Mouse (Mus musculus) MEL (cell line): ENCODE measurements around the gene Fto. TPM values are rescaled to one million over a fixed set of nuclear protein-coding genes. Genes with fewer than 3 reads are reported as not detected.

ENCODE experiments used
- DNase-seq: peaks from one replicate; pipeline ENCODE4 v3.0.0; 2011; ENCODE audit warnings: low read depth, low spot score
- H3K27ac ChIP-seq: 2 replicates; pipeline ENCODE4 v1.5.1; 2012; ENCODE audit warnings: low read depth, mild to moderate bottlenecking, control low read depth, low read length, moderate library complexity; ENCODE audit not compliant: control insufficient read depth
- H3K27me3 ChIP-seq, 2 experiments: fragments of 150-350 bp in 1 of 2; sonication (generic) in 1 of 2; 2 replicates each; pipeline ENCODE4 v1.6.1; 2012; ENCODE audit warnings: low read length in 2 of 2, mild to moderate bottlenecking in 2 of 2, improper control_type of control experiment in 1 of 2, moderate library complexity in 1 of 2; ENCODE audit not compliant: insufficient read depth in 2 of 2, control insufficient read depth in 1 of 2
- H3K36me3 ChIP-seq, 2 experiments: 2 replicates each; pipeline ENCODE4 v1.6.1; 2012 to 2014; ENCODE audit warnings: low read length in 2 of 2, improper control_type of control experiment in 1 of 2, inconsistent platforms in 1 of 2, mild to moderate bottlenecking in 1 of 2; ENCODE audit not compliant: insufficient read depth in 2 of 2, control insufficient read depth in 1 of 2
- H3K4me1 ChIP-seq, 2 experiments: fragments of 150-350 bp in 1 of 2; sonication (generic) in 1 of 2; 2 replicates each; pipeline ENCODE4 v1.6.1; 2012; ENCODE audit warnings: low read length in 2 of 2, improper control_type of control experiment in 1 of 2, mild to moderate bottlenecking in 1 of 2; ENCODE audit not compliant: insufficient read depth in 2 of 2, control insufficient read depth in 1 of 2
- H3K4me3 ChIP-seq, 2 experiments: fragments of 150-350 bp in 1 of 2; sonication (generic) in 1 of 2; 2 replicates each; pipeline ENCODE4 v1.5.1; 2012; ENCODE audit warnings: low read depth in 2 of 2, low read length in 2 of 2, mild to moderate bottlenecking in 2 of 2, moderate library complexity in 2 of 2, control low read depth in 1 of 2, improper control_type of control experiment in 1 of 2; ENCODE audit not compliant: control insufficient read depth in 1 of 2, insufficient read depth in 1 of 2
- H3K79me2 ChIP-seq: 2 replicates; pipeline ENCODE4 v1.6.1; 2012; ENCODE audit warnings: mild to moderate bottlenecking, low read length, moderate library complexity; ENCODE audit not compliant: control insufficient read depth, poor library complexity, insufficient read depth
- H3K9ac ChIP-seq: 2 replicates; pipeline ENCODE4 v1.6.1; 2012; ENCODE audit warnings: low read depth, mild to moderate bottlenecking, control low read depth, low read length, moderate library complexity; ENCODE audit not compliant: control insufficient read depth, poor library complexity, severe bottlenecking
- H3K9me3 ChIP-seq: fragments of 150-350 bp; sonication (generic); replicated peaks from 2 replicates; pipeline ENCODE4 v1.6.1; 2012; ENCODE audit warnings: mild to moderate bottlenecking, low read length, improper control_type of control experiment, moderate library complexity; ENCODE audit not compliant: insufficient read depth
- CHD2 ChIP-seq: IDR thresholded peaks from 2 replicates; pipeline ENCODE4 v1.6.1; 2011; ENCODE audit warnings: low read length, improper control_type of control experiment
- CTCF ChIP-seq, 3 experiments: IDR thresholded peaks in 2 of 3; conservative IDR thresholded peaks in 1 of 3; 2 replicates each; pipeline ENCODE4 v1.5.1; 2011 to 2012; ENCODE audit warnings: low read length in 3 of 3, low read depth in 2 of 3, mild to moderate bottlenecking in 2 of 3, improper control_type of control experiment in 1 of 3, inconsistent platforms in 1 of 3, mixed read lengths in 1 of 3, moderate library complexity in 1 of 3; ENCODE audit not compliant: control insufficient read depth in 1 of 3, insufficient read depth in 1 of 3, poor library complexity in 1 of 3, severe bottlenecking in 1 of 3
- ELF1 ChIP-seq: IDR thresholded peaks from 2 replicates; pipeline ENCODE4 v1.6.1; 2014; ENCODE audit warnings: low read depth, mild to moderate bottlenecking, inconsistent platforms, low read length, improper control_type of control experiment, moderate library complexity
- ETS1 ChIP-seq: IDR thresholded peaks from 2 replicates; pipeline ENCODE4 v1.6.1; 2012; ENCODE audit warnings: low read depth, mild to moderate bottlenecking, inconsistent platforms, low read length, improper control_type of control experiment, moderate library complexity
- JUND ChIP-seq: IDR thresholded peaks from 2 replicates; pipeline ENCODE4 v1.6.1; 2011; ENCODE audit warnings: low read depth, mild to moderate bottlenecking, improper control_type of control experiment, low read length
- KAT2A ChIP-seq: conservative IDR thresholded peaks from 2 replicates; pipeline ENCODE4 v1.6.1; 2012; ENCODE audit warnings: low read depth, low read length, improper control_type of control experiment, inconsistent platforms
- MAFK ChIP-seq: IDR thresholded peaks from 2 replicates; pipeline ENCODE4 v1.6.1; 2011; ENCODE audit warnings: low read depth, mild to moderate bottlenecking, low read length, improper control_type of control experiment, borderline replicate concordance
- MAZ ChIP-seq: IDR thresholded peaks from 2 replicates; pipeline ENCODE4 v1.6.1; 2012; ENCODE audit warnings: low read depth, mild to moderate bottlenecking, inconsistent platforms, low read length, improper control_type of control experiment
- MYB ChIP-seq: IDR thresholded peaks from 2 replicates; pipeline ENCODE4 v1.6.1; 2011; ENCODE audit warnings: mild to moderate bottlenecking, low read depth, low read length, improper control_type of control experiment
- MYC ChIP-seq: IDR thresholded peaks from 2 replicates; pipeline ENCODE4 v1.6.1; 2011; ENCODE audit warnings: low read depth, mild to moderate bottlenecking, low read length, improper control_type of control experiment, moderate library complexity
- NELFE ChIP-seq: IDR thresholded peaks from 2 replicates; pipeline ENCODE4 v1.6.1; 2011; ENCODE audit warnings: low read depth, low read length, improper control_type of control experiment
- POLR2A ChIP-seq, 2 experiments: IDR thresholded peaks; 2 replicates each; pipeline ENCODE4 v1.6.1; 2011 to 2012; ENCODE audit warnings: low read length in 2 of 2, mild to moderate bottlenecking in 2 of 2, control low read depth in 1 of 2, improper control_type of control experiment in 1 of 2, low read depth in 1 of 2, moderate library complexity in 1 of 2; ENCODE audit not compliant: control insufficient read depth in 1 of 2, insufficient read depth in 1 of 2, poor library complexity in 1 of 2
- RCOR1 ChIP-seq: IDR thresholded peaks from 2 replicates; pipeline ENCODE4 v1.6.1; 2012; ENCODE audit warnings: low read depth, mild to moderate bottlenecking, inconsistent platforms, low read length, improper control_type of control experiment
- TCF12 ChIP-seq: IDR thresholded peaks from 2 replicates; pipeline ENCODE4 v1.6.1; 2014; ENCODE audit warnings: low read depth, mild to moderate bottlenecking, inconsistent platforms, low read length, improper control_type of control experiment, moderate library complexity
- UBTF ChIP-seq: IDR thresholded peaks from 2 replicates; pipeline ENCODE4 v1.6.1; 2012; ENCODE audit warnings: low read depth, mild to moderate bottlenecking, inconsistent platforms, low read length, improper control_type of control experiment, moderate library complexity, borderline replicate concordance; ENCODE audit not compliant: insufficient read depth
- USF1 ChIP-seq: IDR thresholded peaks from 2 replicates; pipeline ENCODE4 v1.6.1; 2014; ENCODE audit warnings: low read depth, mild to moderate bottlenecking, inconsistent platforms, low read length, improper control_type of control experiment, moderate library complexity
- USF2 ChIP-seq, 2 experiments: IDR thresholded peaks; 2 replicates each; pipeline ENCODE4 v1.6.1; 2011 to 2012; ENCODE audit warnings: improper control_type of control experiment in 2 of 2, low read length in 2 of 2, borderline replicate concordance in 1 of 2, inconsistent platforms in 1 of 2, low read depth in 1 of 2, mild to moderate bottlenecking in 1 of 2; ENCODE audit not compliant: insufficient read depth in 1 of 2
- ZC3H11A ChIP-seq: IDR thresholded peaks from 2 replicates; pipeline ENCODE4 v1.6.1; 2012; ENCODE audit warnings: low read depth, mild to moderate bottlenecking, inconsistent platforms, low read length, improper control_type of control experiment
- ZKSCAN1 ChIP-seq: IDR thresholded peaks from 2 replicates; pipeline ENCODE4 v1.6.1; 2012; ENCODE audit warnings: low read depth, mild to moderate bottlenecking, inconsistent platforms, low read length, improper control_type of control experiment, moderate library complexity
- polyA plus RNA-seq, 2 experiments: library from polyadenylated mRNA; stranded (reverse) in 1 of 2; unstranded in 1 of 2; fragments of >175 nt in 1 of 2; fragments of >200 nt in 1 of 2; gene quantifications; 2 replicates each; pipeline versions ENCODE4 v1.2.1 to v1.2.4; 2012; ENCODE audit warnings: low replicate concordance in 2 of 2, low read depth in 1 of 2; ENCODE audit not compliant: insufficient read length in 2 of 2, insufficient read depth in 1 of 2, missing spikeins in 1 of 2
- total RNA-seq: library from RNA; depleted of rRNA; stranded (reverse); fragments of 300-350 nt; gene quantifications from 2 replicates; pipeline ENCODE4 v1.2.3, GENCODE M21; 2012

Fto gene
- total and polyA plus RNA-seq, 3 experiments = 13.5 to 41.1 TPM; not detected in 1

DNA sequence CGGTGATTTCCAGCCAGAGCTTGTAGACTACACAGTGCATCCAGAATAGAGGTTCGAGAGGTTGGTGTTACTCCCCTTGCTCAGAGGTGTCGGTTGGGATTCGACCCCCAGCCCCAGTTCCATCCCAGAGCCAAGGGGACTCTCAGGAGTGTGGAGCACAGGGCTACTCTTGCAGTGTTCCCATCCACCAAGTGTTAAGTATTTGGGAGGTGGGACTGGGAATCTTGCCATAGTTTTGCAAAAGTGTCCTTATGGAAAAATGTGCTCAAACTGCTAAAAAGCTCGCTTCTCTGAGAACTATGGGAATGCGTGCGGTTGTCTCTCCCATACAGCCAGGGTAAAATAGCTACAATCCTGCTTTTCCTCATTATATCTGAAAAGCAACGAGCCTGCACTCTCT is 180.0 kb downstream of the Fto start:
- no peaks in the 10 kb centered on the region for H3K27me3 ChIP-seq
- peaks cover 1 to 4% of the 10 kb centered on the region in 2 experiments for H3K4me1 ChIP-seq
- DNase-seq = no peak
- no peak overlapping the region for H3K27ac ChIP-seq
- H3K9me3 ChIP-seq = no peaks in the 10 kb centered on the region
- TF ChIP-seq JUND (no peak), ETS1 (no peak), POLR2A (IDR thresholded peaks at IDR 0.05; ENCODE audit: control insufficient read depth in 1 of 2, insufficient read depth in 1 of 2, low read depth in 1 of 2, low read length in 2 of 2, poor library complexity in 1 of 2) (no peak), ELF1 (no peak), USF1 (no peak), UBTF (no peak), RCOR1 (no peak), KAT2A (no peak), MYC (no peak), MAZ (no peak)
- H3K4me3 ChIP-seq = no peak overlapping the region
- H3K36me3 ChIP-seq = peaks cover 0 to 11% of the 10 kb centered on the region in 2 experiments; a peak in 3 of 4 replicates
- no peaks in the 10 kb centered on the region for H3K79me2 ChIP-seq
- no peak overlapping the region for H3K9ac ChIP-seq

DNA sequence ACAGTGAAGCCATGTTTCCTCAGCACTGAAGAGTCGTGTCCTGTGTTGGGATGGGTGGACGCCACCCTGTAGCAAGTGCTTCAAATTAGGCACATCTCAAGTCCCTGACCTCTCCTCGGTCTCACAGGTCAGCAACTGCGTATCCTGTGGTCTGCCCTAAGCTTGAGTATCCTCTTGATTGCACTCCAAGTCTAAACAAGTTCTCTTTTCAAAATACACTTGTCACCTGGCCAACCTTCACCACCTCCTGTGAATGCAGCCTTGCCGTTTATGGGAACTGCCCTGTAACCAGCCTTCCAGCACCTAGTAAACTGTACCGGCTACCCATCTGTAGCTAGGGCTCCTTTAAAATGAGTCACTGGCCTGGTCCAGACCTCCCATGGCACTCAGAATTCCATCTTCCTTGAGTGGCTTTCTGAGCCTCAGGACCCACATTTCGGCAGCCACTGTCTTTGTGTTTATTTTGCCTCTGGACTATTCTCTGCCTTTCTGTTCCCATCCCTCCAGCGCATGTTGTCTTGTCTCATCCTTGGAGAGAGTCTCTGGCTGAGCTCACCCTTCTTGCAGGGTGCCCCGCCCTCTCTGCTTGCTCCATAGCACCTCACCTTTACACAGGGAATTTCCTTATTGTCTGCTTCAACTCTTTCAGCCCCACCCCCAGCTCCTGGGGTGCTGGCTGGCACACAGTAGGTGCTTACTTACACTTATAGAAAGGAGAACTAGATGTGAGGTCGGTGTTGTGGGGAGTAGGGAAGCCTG is 181.4 kb downstream of the Fto start:
- no peak overlapping the region for H3K9ac ChIP-seq
- peaks cover 6 to 9% of the 10 kb centered on the region in 2 experiments for H3K4me1 ChIP-seq
- TF ChIP-seq ZKSCAN1 = peak; percentile 94
- no peak for TF ChIP-seq ETS1
- TF ChIP-seq, all 39 proteins: peak for 1
- Histone ChIP-seq H3K27ac (no peak overlapping the region), H3K79me2 (no peaks in the 10 kb centered on the region; the same call in 1 of the 2 replicates), H3K27me3 (no peaks in the 10 kb centered on the region), H3K9me3 (no peaks in the 10 kb centered on the region), H3K36me3 (peaks cover 0 to 21% of the 10 kb centered on the region in 2 experiments; a peak in 2 of 4 replicates), H3K4me3 (no peak overlapping the region)
- DNase-seq = no peak

DNA sequence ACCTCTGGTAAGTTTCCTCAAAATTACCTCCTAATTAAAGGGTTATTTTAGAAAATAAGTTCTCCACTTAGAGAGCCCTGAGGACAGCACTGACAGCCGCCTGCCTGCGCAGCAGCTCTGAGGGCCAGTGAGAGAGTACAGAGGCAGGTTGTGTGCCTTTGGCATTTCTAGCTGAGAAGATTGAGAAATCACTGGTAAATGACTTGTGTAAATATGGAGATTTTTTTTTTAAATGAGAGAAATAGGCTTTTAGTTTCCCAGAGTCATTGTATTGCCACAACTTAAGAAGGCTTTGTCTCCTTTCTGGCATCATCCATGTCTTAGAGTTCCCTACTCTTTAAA is 181.9 kb downstream of the Fto start:
- H3K4me1 ChIP-seq = peaks cover 9 to 12% of the 10 kb centered on the region in 2 experiments
- H3K79me2 ChIP-seq = no peaks in the 10 kb centered on the region; the same call in 1 of the 2 replicates
- H3K27me3 ChIP-seq = no peaks in the 10 kb centered on the region
- H3K9me3 ChIP-seq = no peaks in the 10 kb centered on the region
- no peak overlapping the region for H3K27ac ChIP-seq
- H3K9ac ChIP-seq = no peak overlapping the region
- no peak for DNase-seq
- TF ChIP-seq USF2 (IDR thresholded peaks at IDR 0.05; ENCODE audit: borderline replicate concordance in 1 of 2, insufficient read depth in 1 of 2, low read depth in 1 of 2, low read length in 2 of 2) = no peak
- no peak for TF ChIP-seq MYB
- no peak for TF ChIP-seq CHD2
- no peak for TF ChIP-seq NELFE
- TF ChIP-seq TCF12 = no peak
- no peak for TF ChIP-seq ZC3H11A
- TF ChIP-seq CTCF (IDR thresholded peaks at IDR 0.05 in 2 of 3, conservative IDR thresholded peaks at IDR 0.05 in 1 of 3; ENCODE audit: control insufficient read depth in 1 of 3, insufficient read depth in 1 of 3, low read depth in 2 of 3, low read length in 3 of 3, poor library complexity in 1 of 3, severe bottlenecking in 1 of 3) = no peak
- no peak for TF ChIP-seq MAFK
- no peak for TF ChIP-seq RCOR1
- no peak overlapping the region for H3K4me3 ChIP-seq
- H3K36me3 ChIP-seq = peaks cover under 1 to 24% of the 10 kb centered on the region in 2 experiments; a peak in 3 of 4 replicates
